Mouse (Mus musculus) liver, postnatal 0 days (tissue): Measurements from ENCODE around the gene Hemgn. TPM values are rescaled to one million over a fixed set of nuclear protein-coding genes. Genes with fewer than 3 reads are reported as not detected.

ENCODE experiments used
- ATAC-seq: fragments of 200-750 bp; cut with Nextera tagmentation; 2 replicates; pipeline ENCODE4 v1.8.0; 2017; ENCODE audit warnings: mild to moderate bottlenecking, moderate library complexity
- DNase-seq: peaks from one replicate; pipeline ENCODE4 v3.0.0-alpha.2; 2016
- H3K27ac ChIP-seq: fragments of 300-500 bp; sonication (generic); 2 replicates; pipeline ENCODE4 v1.5.1; 2014; ENCODE audit warnings: antibody characterized with exemption, moderate library complexity, mild to moderate bottlenecking, low read depth
- H3K27me3 ChIP-seq: fragments of 300-500 bp; sonication (generic); 2 replicates; pipeline ENCODE4 v1.6.1; 2014; ENCODE audit warnings: low read length, control low read depth, mixed read lengths; ENCODE audit not compliant: insufficient read depth
- H3K36me3 ChIP-seq: fragments of 300-500 bp; sonication (generic); replicated peaks from 2 replicates; pipeline ENCODE4 v1.6.1; 2014; ENCODE audit warnings: mild to moderate bottlenecking, control low read depth, low read length, moderate library complexity, mixed read lengths; ENCODE audit not compliant: insufficient read depth
- H3K4me1 ChIP-seq: fragments of 300-500 bp; sonication (generic); 2 replicates; pipeline ENCODE4 v1.6.1; 2014; ENCODE audit warnings: antibody characterized with exemption, mild to moderate bottlenecking, control low read depth; ENCODE audit not compliant: insufficient read depth
- H3K4me2 ChIP-seq: fragments of 300-500 bp; sonication (generic); 2 replicates; pipeline ENCODE4 v1.6.1; 2014; ENCODE audit warnings: low read depth, mild to moderate bottlenecking, low read length, moderate library complexity, mixed read lengths
- H3K4me3 ChIP-seq: fragments of 300-500 bp; sonication (generic); 2 replicates; pipeline ENCODE4 v1.5.1; 2014; ENCODE audit warnings: low read depth, low read length
- H3K9ac ChIP-seq: fragments of 300-500 bp; sonication (generic); replicated peaks from 2 replicates; pipeline ENCODE4 v1.6.1; 2014; ENCODE audit warnings: mild to moderate bottlenecking, moderate library complexity
- H3K9me3 ChIP-seq: fragments of 300-500 bp; sonication (generic); 2 replicates; pipeline ENCODE4 v1.6.1; 2016; ENCODE audit warnings: mild to moderate bottlenecking, control low read depth, low read length, mixed read lengths
- CTCF ChIP-seq: sonication (generic); IDR thresholded peaks from 2 replicates; pipeline ENCODE4 v1.5.1; 2016; ENCODE audit warnings: antibody characterized with exemption, low read depth
- EP300 ChIP-seq: IDR thresholded peaks from 2 replicates; pipeline ENCODE4 v1.6.1; 2016; ENCODE audit warnings: antibody characterized with exemption, low read depth, mild to moderate bottlenecking
- WGBS: fragments of 180-500 bp; shearing (Covaris S2); extraction: QIAGEN DNeasy Blood & Tissue Kit; methylation state at CpG from one replicate; pipeline ENCODE4 v1.1.7; 2014; ENCODE audit not compliant: insufficient replicate concordance; 5-methylcytosine and 5-hydroxymethylcytosine counted together
- polyA plus RNA-seq: library from polyadenylated mRNA; unstranded; fragments of >200 nt; fragmentation: Nextera tagmentation; extraction: Ambion mirVana; gene quantifications from 2 replicates; pipeline ENCODE4 v1.2.1, GENCODE M21; 2015

Hemgn gene
- polyA plus RNA-seq, 1 experiment from 2014 or later = 135 TPM

GRCm38 (mm10) chr4:46404042-46404795 is 9.1 kb downstream of the Hemgn start:
- Histone ChIP-seq H3K36me3 (peaks cover 20% of the 10 kb centered on the region), H3K9ac (peak overlapping the region; percentile 81), H3K9me3 (no peaks in the 10 kb centered on the region), H3K27ac (peak overlapping the region; percentile 89), H3K4me1 (peaks cover 41% of the 10 kb centered on the region), H3K4me2 (peak overlapping the region; percentile 65), H3K4me3 (peak overlapping the region; percentile 54), H3K27me3 (no peaks in the 10 kb centered on the region)
- ATAC-seq = peak; percentile 88
- peak; percentile 75 for DNase-seq
- no peak for TF ChIP-seq CTCF
- peak; percentile 99 for TF ChIP-seq EP300
- whole genome bisulfite sequencing = 31% methylated on average over 6 of the region's 6 CpGs

- no peak for TF ChIP-seq CTCF
- TF ChIP-seq EP300 = no peak
- ATAC-seq (no peak), DNase-seq (no peak)
- peak overlapping the region; percentile 54 for H3K4me3 ChIP-seq
- H3K4me1 ChIP-seq = peaks cover 9% of the 10 kb centered on the region; the same call in 1 of the 2 replicates
- peak overlapping the region; percentile 67 for H3K4me2 ChIP-seq
- H3K36me3 ChIP-seq = peaks cover 56% of the 10 kb centered on the region
- H3K9ac ChIP-seq = no peak overlapping the region; the same call in 1 of the 2 replicates
- peak overlapping the region; percentile 42; the same call in 1 of the 2 replicates for H3K27ac ChIP-seq
- H3K27me3 ChIP-seq = no peaks in the 10 kb centered on the region
- WGBS = 54% methylated on average over 4 of the region's 4 CpGs
- H3K9me3 ChIP-seq = no peaks in the 10 kb centered on the region
These were observed 14.5 kb downstream of the Hemgn start for GRCm38 (mm10) chr4:46398839-46399238.

- WGBS = 39% methylated on average over 5 of the region's 5 CpGs
These were observed 17.6 kb downstream of the Hemgn start for GRCm38 (mm10) chr4:46395736-46396135.

GRCm38 (mm10) chr4:46394388-46394787 is 18.9 kb downstream of the Hemgn start:
- Histone ChIP-seq H3K27me3 (no peaks in the 10 kb centered on the region), H3K9ac (no peak overlapping the region), H3K4me2 (peak overlapping the region; percentile 20; the same call in 1 of the 2 replicates), H3K4me1 (peaks cover 16% of the 10 kb centered on the region; the same call in 1 of the 2 replicates), H3K4me3 (no peak overlapping the region), H3K9me3 (no peaks in the 10 kb centered on the region), H3K27ac (no peak overlapping the region), H3K36me3 (peaks cover 46% of the 10 kb centered on the region)
- no peak for DNase-seq
- 84% methylated on average over 2 of the region's 2 CpGs for WGBS
- no peak for TF ChIP-seq EP300
- no peak for ATAC-seq

More at GRCm38 (mm10) chr4:46395736-46396135, 17.6 kb downstream of the Hemgn start:
- peak overlapping the region; percentile 29; the same call in 1 of the 2 replicates for H3K27ac ChIP-seq
- H3K9ac ChIP-seq = peak overlapping the region; percentile 27
- peak; percentile 76 for ATAC-seq
- peaks cover 60% of the 10 kb centered on the region for H3K36me3 ChIP-seq
- H3K9me3 ChIP-seq = no peaks in the 10 kb centered on the region
- peaks cover 10% of the 10 kb centered on the region; the same call in 1 of the 2 replicates for H3K4me1 ChIP-seq
- H3K4me3 ChIP-seq = peak overlapping the region; percentile 17
- no peaks in the 10 kb centered on the region for H3K27me3 ChIP-seq
- peak; percentile 68 for DNase-seq
- TF ChIP-seq EP300 (peak; percentile 35; the same call in 1 of the 2 replicates), CTCF (no peak)
- peak overlapping the region; percentile 67 for H3K4me2 ChIP-seq

- peak overlapping the region; percentile 71 for H3K4me3 ChIP-seq
- no peaks in the 10 kb centered on the region for H3K9me3 ChIP-seq
- TF ChIP-seq CTCF (peak; percentile 95), EP300 (no peak; the same call in 1 of the 2 replicates)
- peak overlapping the region; percentile 92 for H3K27ac ChIP-seq
- 16% methylated on average over 9 of the region's 9 CpGs for WGBS
- H3K4me1 ChIP-seq = peaks cover 7% of the 10 kb centered on the region; the same call in 1 of the 2 replicates
- ATAC-seq = peak; percentile 48
- no peaks in the 10 kb centered on the region for H3K27me3 ChIP-seq
- H3K4me2 ChIP-seq = peak overlapping the region; percentile 79
- peak; percentile 89 for DNase-seq
- H3K9ac ChIP-seq = peak overlapping the region; percentile 88
- peaks cover 40% of the 10 kb centered on the region for H3K36me3 ChIP-seq
These were observed 22.8 kb downstream of the Hemgn start for GRCm38 (mm10) chr4:46390390-46390970.

- H3K9ac ChIP-seq = peak overlapping the region; percentile 88
- DNase-seq (peak; percentile 52), ATAC-seq (0 out of 2 replicates have a peak, but pooled peaks have one; percentile 12)
- under 1% methylated on average over 24 of the region's 24 CpGs for WGBS
- H3K27me3 ChIP-seq = no peaks in the 10 kb centered on the region
- TF ChIP-seq CTCF = no peak
- TF ChIP-seq EP300 = peak; percentile 2; the same call in 1 of the 2 replicates
- H3K36me3 ChIP-seq = peaks cover 46% of the 10 kb centered on the region
- peak overlapping the region; percentile 79 for H3K4me2 ChIP-seq
- H3K4me3 ChIP-seq = peak overlapping the region; percentile 71
- peak overlapping the region; percentile 92 for H3K27ac ChIP-seq
- no peaks in the 10 kb centered on the region for H3K9me3 ChIP-seq
- peaks cover 7% of the 10 kb centered on the region; the same call in 1 of the 2 replicates for H3K4me1 ChIP-seq
These were observed 23.5 kb downstream of the Hemgn start for GRCm38 (mm10) chr4:46389612-46390341.
